Mouse (Mus musculus): ENCODE measurements around the gene Dnah17. TPM values are rescaled to one million over a fixed set of nuclear protein-coding genes. Genes with fewer than 3 reads are reported as not detected.

Gene Dnah17
- polyA plus RNA-seq, 1 experiment: 0.16 TPM

DNA sequence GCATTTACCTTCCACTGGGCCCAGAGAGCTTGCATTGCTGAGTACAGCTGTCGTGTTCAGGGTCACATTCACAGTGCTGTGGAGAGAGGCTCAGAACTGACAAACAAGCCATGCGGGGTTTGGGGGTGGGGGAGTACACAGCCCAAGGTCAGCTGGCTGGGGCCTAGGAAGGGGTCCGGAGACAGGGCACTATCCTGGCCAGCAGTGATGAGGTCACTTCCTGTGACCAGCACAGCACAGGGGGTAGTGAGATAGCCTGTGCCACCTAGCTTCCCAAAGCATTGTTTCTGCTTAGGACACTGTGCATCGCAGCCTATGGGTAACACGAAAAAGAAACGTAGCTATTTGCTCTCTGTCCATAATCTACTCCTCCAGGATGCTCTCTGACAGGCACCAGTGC lies 30.8 kb upstream of the Dnah17 start:
- no peak overlapping the region for H3K4me3 ChIP-seq
- H3K27me3 ChIP-seq (ENCODE audit: control insufficient read depth, insufficient read depth, insufficient read length): no peaks in the 10 kb centered on the region
- no peak overlapping the region for H3ac ChIP-seq (ENCODE audit: control insufficient read depth, insufficient read length)
- no peaks in the 10 kb centered on the region for H3K36me3 ChIP-seq (ENCODE audit: control insufficient read depth, insufficient read depth)
- no peaks in the 10 kb centered on the region for H3K79me2 ChIP-seq (ENCODE audit: control insufficient read depth, insufficient read depth)
- TF ChIP-seq USF1 (IDR thresholded peaks at IDR 0.05; ENCODE audit: low read depth) (no peak), POLR2A (IDR thresholded peaks at IDR 0.05; ENCODE audit: insufficient read length, low read depth) (no peak)
- H3K4me2 ChIP-seq (ENCODE audit: low read depth): no peak overlapping the region

DNA sequence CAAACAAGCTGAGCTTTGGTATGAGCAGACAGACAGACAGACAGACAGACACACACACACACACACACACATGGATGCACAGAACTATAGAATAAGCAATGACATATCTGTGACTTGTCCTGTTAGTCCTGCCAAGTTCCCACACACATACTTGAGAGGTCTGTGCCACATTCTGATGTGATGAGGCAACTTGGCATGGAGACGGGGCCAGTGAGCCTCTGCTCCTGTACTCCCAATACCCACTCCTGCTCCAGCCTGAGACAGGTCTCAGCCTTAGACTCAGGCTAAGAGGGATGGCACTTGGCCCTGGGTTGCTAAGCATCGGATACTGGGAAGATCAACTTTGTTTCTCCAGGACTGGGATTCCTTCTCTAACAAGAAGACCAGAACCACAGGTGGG lies 30.3 kb upstream of the Dnah17 start:
- H3K4me3 ChIP-seq: no peak overlapping the region
- no peak overlapping the region for H3ac ChIP-seq (ENCODE audit: control insufficient read depth, insufficient read length)
- H3K4me2 ChIP-seq (ENCODE audit: low read depth): no peak overlapping the region
- TF ChIP-seq MAX (IDR thresholded peaks at IDR 0.05; ENCODE audit: low read depth) (no peak), MYOD1 (IDR thresholded peaks at IDR 0.05; ENCODE audit: control insufficient read depth in 1 of 3, insufficient read length in 2 of 3, low read depth in 2 of 3) (no peak), SRF (IDR thresholded peaks at IDR 0.05; ENCODE audit: control insufficient read depth, insufficient read length, low read depth) (no peak), POLR2AphosphoS2 (IDR thresholded peaks at IDR 0.05; ENCODE audit: insufficient read length, low read depth) (no peak), E2F4 (IDR thresholded peaks at IDR 0.05; ENCODE audit: insufficient read depth) (no peak), CEBPB (IDR thresholded peaks at IDR 0.05; ENCODE audit: insufficient read depth, poor library complexity, severe bottlenecking) (no peak), TCF12 (IDR thresholded peaks at IDR 0.05; ENCODE audit: insufficient read depth, poor library complexity, severe bottlenecking) (no peak), MYOG (IDR thresholded peaks at IDR 0.05; ENCODE audit: control insufficient read depth in 1 of 3, insufficient read depth in 1 of 3, insufficient read length in 2 of 3, low read depth in 2 of 3) (no peak), TCF3 (IDR thresholded peaks at IDR 0.05; ENCODE audit: insufficient read length, low read depth) (no peak), USF1 (IDR thresholded peaks at IDR 0.05; ENCODE audit: low read depth) (no peak), REST (IDR thresholded peaks at IDR 0.05; ENCODE audit: insufficient read depth, insufficient read length) (no peak)
- no peaks in the 10 kb centered on the region for H3K79me2 ChIP-seq (ENCODE audit: control insufficient read depth, insufficient read depth)
- H3K36me3 ChIP-seq (ENCODE audit: control insufficient read depth, insufficient read depth): no peaks in the 10 kb centered on the region
- no peaks in the 10 kb centered on the region for H3K27me3 ChIP-seq (ENCODE audit: control insufficient read depth, insufficient read depth, insufficient read length)

DNA sequence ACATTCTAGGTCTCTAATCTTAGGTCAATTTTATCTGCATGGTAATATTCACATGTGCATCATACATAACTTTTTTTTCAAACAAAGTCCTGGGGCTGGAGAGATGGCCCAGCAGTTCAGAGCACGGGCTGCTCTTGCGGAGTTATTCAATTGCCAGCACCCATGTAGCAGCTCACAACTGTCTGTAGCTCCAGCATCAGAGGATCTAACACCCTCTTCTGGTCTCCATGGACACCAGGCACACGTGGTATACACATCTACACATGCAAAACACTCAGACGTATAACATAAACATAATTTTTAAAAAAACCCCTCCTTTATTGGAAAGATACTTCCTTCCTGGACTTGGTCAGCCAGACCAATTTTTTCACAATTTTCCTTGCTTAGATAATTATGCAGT lies 28.3 kb upstream of the Dnah17 start:
- no peaks in the 10 kb centered on the region for H3K79me2 ChIP-seq (ENCODE audit: control insufficient read depth, insufficient read depth)
- H3K4me2 ChIP-seq (ENCODE audit: low read depth): no peak overlapping the region
- TF ChIP-seq CEBPB (IDR thresholded peaks at IDR 0.05; ENCODE audit: insufficient read depth, poor library complexity, severe bottlenecking): no peak
- TF ChIP-seq POLR2AphosphoS2 (IDR thresholded peaks at IDR 0.05; ENCODE audit: insufficient read length, low read depth): no peak
- TF ChIP-seq MAX (IDR thresholded peaks at IDR 0.05; ENCODE audit: low read depth): no peak
- no peak for TF ChIP-seq TCF3 (IDR thresholded peaks at IDR 0.05; ENCODE audit: insufficient read length, low read depth)
- TF ChIP-seq REST (IDR thresholded peaks at IDR 0.05; ENCODE audit: insufficient read depth, insufficient read length): no peak
- TF ChIP-seq MYOD1 (IDR thresholded peaks at IDR 0.05; ENCODE audit: control insufficient read depth in 1 of 3, insufficient read length in 2 of 3, low read depth in 2 of 3): no peak
- no peak for TF ChIP-seq SRF (IDR thresholded peaks at IDR 0.05; ENCODE audit: control insufficient read depth, insufficient read length, low read depth)
- no peak for TF ChIP-seq USF1 (IDR thresholded peaks at IDR 0.05; ENCODE audit: low read depth)
- TF ChIP-seq POLR2A (IDR thresholded peaks at IDR 0.05; ENCODE audit: insufficient read length, low read depth): no peak
- no peak for TF ChIP-seq MYOG (IDR thresholded peaks at IDR 0.05; ENCODE audit: control insufficient read depth in 1 of 3, insufficient read depth in 1 of 3, insufficient read length in 2 of 3, low read depth in 2 of 3)
- no peak for TF ChIP-seq TCF12 (IDR thresholded peaks at IDR 0.05; ENCODE audit: insufficient read depth, poor library complexity, severe bottlenecking)
- TF ChIP-seq E2F4 (IDR thresholded peaks at IDR 0.05; ENCODE audit: insufficient read depth): no peak
- H3ac ChIP-seq (ENCODE audit: control insufficient read depth, insufficient read length): no peak overlapping the region
- H3K4me3 ChIP-seq: no peak overlapping the region
- H3K36me3 ChIP-seq (ENCODE audit: control insufficient read depth, insufficient read depth): no peaks in the 10 kb centered on the region
- H3K27me3 ChIP-seq (ENCODE audit: control insufficient read depth, insufficient read depth, insufficient read length): no peaks in the 10 kb centered on the region

DNA sequence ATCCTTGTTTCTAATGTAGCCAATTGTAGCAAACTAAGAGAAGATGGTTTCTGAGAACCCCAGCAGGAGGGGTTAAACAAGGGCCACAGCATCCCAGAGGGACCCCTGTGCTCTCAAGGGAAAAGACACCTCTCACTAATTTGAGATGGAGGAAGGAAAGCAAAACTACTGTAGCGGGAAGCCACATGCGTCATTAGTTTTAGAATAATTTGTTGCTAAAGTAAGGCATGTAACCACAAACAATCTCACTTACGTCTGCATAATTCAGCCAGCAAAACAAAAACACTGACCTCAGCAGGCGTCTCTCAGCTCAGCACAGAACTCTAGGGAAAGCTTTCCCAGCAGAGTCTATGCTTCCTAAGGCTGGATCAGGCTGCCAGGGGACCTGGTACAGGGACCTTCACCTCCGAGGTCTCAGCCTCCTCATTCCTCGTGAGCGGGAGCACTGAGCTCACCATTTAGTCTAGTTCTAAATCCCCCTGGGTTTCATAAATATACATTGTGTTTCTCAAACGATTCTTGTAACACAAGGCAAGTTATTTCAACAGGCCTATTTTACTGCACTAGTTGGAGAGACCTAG lies 26.1 kb upstream of the Dnah17 start:
- Histone ChIP-seq H3ac (ENCODE audit: control insufficient read depth, insufficient read length) (no peak overlapping the region), H3K36me3 (ENCODE audit: control insufficient read depth, insufficient read depth) (no peaks in the 10 kb centered on the region), H3K79me2 (ENCODE audit: control insufficient read depth, insufficient read depth) (no peaks in the 10 kb centered on the region), H3K27me3 (ENCODE audit: control insufficient read depth, insufficient read depth, insufficient read length) (no peaks in the 10 kb centered on the region), H3K4me3 (no peak overlapping the region), H3K4me2 (ENCODE audit: low read depth) (no peak overlapping the region)
- TF ChIP-seq MYOD1 (IDR thresholded peaks at IDR 0.05; ENCODE audit: control insufficient read depth in 1 of 3, insufficient read length in 2 of 3, low read depth in 2 of 3): no peak
- TF ChIP-seq TCF12 (IDR thresholded peaks at IDR 0.05; ENCODE audit: insufficient read depth, poor library complexity, severe bottlenecking): no peak
- TF ChIP-seq MYOG (IDR thresholded peaks at IDR 0.05; ENCODE audit: control insufficient read depth in 1 of 3, insufficient read depth in 1 of 3, insufficient read length in 2 of 3, low read depth in 2 of 3): no peak
- TF ChIP-seq TCF3 (IDR thresholded peaks at IDR 0.05; ENCODE audit: insufficient read length, low read depth): no peak
- TF ChIP-seq REST (IDR thresholded peaks at IDR 0.05; ENCODE audit: insufficient read depth, insufficient read length): no peak
- no peak for TF ChIP-seq USF1 (IDR thresholded peaks at IDR 0.05; ENCODE audit: low read depth)
- no peak for TF ChIP-seq MAX (IDR thresholded peaks at IDR 0.05; ENCODE audit: low read depth)
- TF ChIP-seq E2F4 (IDR thresholded peaks at IDR 0.05; ENCODE audit: insufficient read depth): no peak
- no peak for TF ChIP-seq SRF (IDR thresholded peaks at IDR 0.05; ENCODE audit: control insufficient read depth, insufficient read length, low read depth)
- no peak for TF ChIP-seq CEBPB (IDR thresholded peaks at IDR 0.05; ENCODE audit: insufficient read depth, poor library complexity, severe bottlenecking)
- TF ChIP-seq POLR2AphosphoS2 (IDR thresholded peaks at IDR 0.05; ENCODE audit: insufficient read length, low read depth): no peak
- no peak for TF ChIP-seq POLR2A (IDR thresholded peaks at IDR 0.05; ENCODE audit: insufficient read length, low read depth)

DNA sequence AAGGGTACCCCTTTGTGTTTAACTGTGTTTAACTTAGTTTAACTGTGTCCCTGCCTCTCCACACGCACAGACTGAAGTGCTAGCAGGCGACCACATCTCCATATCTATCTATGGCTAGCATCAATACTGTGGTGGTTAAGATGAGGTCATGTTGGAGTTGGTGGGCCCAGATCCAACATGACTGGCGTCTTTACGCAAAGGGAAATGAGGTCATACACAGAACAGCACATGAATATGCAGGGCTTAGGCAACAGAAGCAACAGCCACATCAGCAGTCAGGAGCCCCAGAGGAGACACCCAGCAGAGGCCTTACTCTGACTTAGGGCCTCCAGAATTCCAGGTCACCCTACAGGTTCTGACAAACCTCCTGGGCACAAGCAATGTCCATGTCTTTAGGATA lies 22.5 kb upstream of the Dnah17 start:
- Histone ChIP-seq H3K36me3 (ENCODE audit: control insufficient read depth, insufficient read depth) (no peaks in the 10 kb centered on the region), H3ac (ENCODE audit: control insufficient read depth, insufficient read length) (no peak overlapping the region), H3K4me3 (no peak overlapping the region), H3K79me2 (ENCODE audit: control insufficient read depth, insufficient read depth) (no peaks in the 10 kb centered on the region), H3K4me2 (ENCODE audit: low read depth) (peak overlapping the region; percentile 18), H3K27me3 (ENCODE audit: control insufficient read depth, insufficient read depth, insufficient read length) (no peaks in the 10 kb centered on the region)
- TF ChIP-seq POLR2AphosphoS2 (IDR thresholded peaks at IDR 0.05; ENCODE audit: insufficient read length, low read depth) (no peak), POLR2A (IDR thresholded peaks at IDR 0.05; ENCODE audit: insufficient read length, low read depth) (no peak), MYOG (IDR thresholded peaks at IDR 0.05; ENCODE audit: control insufficient read depth in 1 of 3, insufficient read depth in 1 of 3, insufficient read length in 2 of 3, low read depth in 2 of 3) (no peak)
